24 mouse cellular contexts compared by ENCODE assay signal in genomic region chr2:68040752-68041151, GRCm38 (mm10).
"Had no signal": no experiment of that assay in that cellular context is flagged by ENCODE, and none has a peak within 500 bp of the region (broad histone marks: within the 10 kb centered on the region; RNA-seq: fewer than 3 reads in every experiment).

No protein-coding gene starts in this region.

- H3K9ac ChIP-seq: limb, embryonic 13.5 days; liver, embryonic 12.5 days; liver, embryonic 15.5 days; lung, embryonic 15.5 days; midbrain, embryonic 12.5 days; midbrain, embryonic 15.5 days; neural tube, embryonic 12.5 days; neural tube, embryonic 15.5 days had no signal

- H3K9me3 ChIP-seq: limb, embryonic 10.5 days; limb, embryonic 13.5 days; liver, embryonic 12.5 days; liver, embryonic 15.5 days; lung, embryonic 15.5 days; midbrain, embryonic 12.5 days; midbrain, embryonic 15.5 days; neural tube, embryonic 12.5 days; neural tube, embryonic 15.5 days had no signal

- H3K36me3 ChIP-seq: limb, embryonic 10.5 days; limb, embryonic 13.5 days; liver, embryonic 12.5 days; liver, embryonic 15.5 days; lung, embryonic 15.5 days; midbrain, embryonic 12.5 days; midbrain, embryonic 15.5 days; neural tube, embryonic 12.5 days; neural tube, embryonic 15.5 days had no signal

- DNase-seq: kidney, adult 18-20 months; kidney, adult 9 months; kidney, postnatal 14 days; kidney, postnatal 4 days; layer of hippocampus, adult 9-11 months; liver; lung, adult 18-20 months; lung, postnatal 10 days; lung, postnatal 36 days; thymus, adult 2 months; thymus, postnatal 25 days had no signal

- ATAC-seq: inflammation-experienced regulatory T-cells, adult 6 months; intestine, embryonic 16.5 days; liver, embryonic 12.5 days; midbrain, embryonic 15.5 days had no signal

- H3K4me2 ChIP-seq: limb, embryonic 13.5 days; liver, embryonic 12.5 days; liver, embryonic 15.5 days; lung, embryonic 15.5 days; midbrain, embryonic 12.5 days; midbrain, embryonic 15.5 days; neural tube, embryonic 12.5 days; neural tube, embryonic 15.5 days had no signal

- H3K27ac ChIP-seq: limb, embryonic 10.5 days; limb, embryonic 13.5 days; liver, embryonic 12.5 days; liver, embryonic 15.5 days; lung, embryonic 15.5 days; midbrain, embryonic 12.5 days; midbrain, embryonic 15.5 days; neural tube, embryonic 12.5 days; neural tube, embryonic 15.5 days had no signal

- H3K27me3 ChIP-seq: limb, embryonic 13.5 days; liver, embryonic 12.5 days; liver, embryonic 15.5 days; lung, embryonic 15.5 days; megakaryocyte, embryonic 14.5 days; midbrain, embryonic 12.5 days; midbrain, embryonic 15.5 days; neural tube, embryonic 12.5 days; neural tube, embryonic 15.5 days had no signal

- H3K4me1 ChIP-seq: limb, embryonic 10.5 days; limb, embryonic 13.5 days; liver, embryonic 12.5 days; liver, embryonic 15.5 days; lung, embryonic 15.5 days; megakaryocyte, embryonic 14.5 days; midbrain, embryonic 12.5 days; midbrain, embryonic 15.5 days; neural tube, embryonic 12.5 days; neural tube, embryonic 15.5 days had no signal

- H3K4me3 ChIP-seq: left cerebral cortex, adult 2 months; limb, embryonic 10.5 days; limb, embryonic 13.5 days; liver, embryonic 12.5 days; liver, embryonic 15.5 days; lung, embryonic 15.5 days; megakaryocyte, embryonic 14.5 days; midbrain, embryonic 12.5 days; midbrain, embryonic 15.5 days; neural tube, embryonic 12.5 days; neural tube, embryonic 15.5 days had no signal
